Mouse (Mus musculus) kidney, embryonic 15.5 days (tissue): ENCODE measurements around the gene Aplnr. TPM values are rescaled to one million over a fixed set of nuclear protein-coding genes. Genes with fewer than 3 reads are reported as not detected.

Experiments
- ATAC-seq: fragments of 200-750 bp; cut with Nextera tagmentation; replicated peaks from 2 replicates; pipeline ENCODE4 v1.8.0; 2017; ENCODE audit warnings: moderate TSS enrichment; ENCODE audit not compliant: low FRiP score
- H3K27ac ChIP-seq: fragments of 300-500 bp; sonication (generic); 2 replicates; pipeline ENCODE4 v1.5.1; 2015; ENCODE audit warnings: mild to moderate bottlenecking, inconsistent platforms
- H3K27me3 ChIP-seq: fragments of 300-500 bp; sonication (generic); 2 replicates; pipeline ENCODE4 v1.6.1; 2015; ENCODE audit warnings: inconsistent platforms
- H3K36me3 ChIP-seq: fragments of 300-500 bp; sonication (generic); 2 replicates; pipeline ENCODE4 v1.6.1; 2015; ENCODE audit warnings: inconsistent platforms
- H3K4me1 ChIP-seq: fragments of 300-500 bp; sonication (generic); 2 replicates; pipeline ENCODE4 v1.6.1; 2015; ENCODE audit warnings: inconsistent platforms
- H3K4me2 ChIP-seq: fragments of 300-500 bp; sonication (generic); 2 replicates; pipeline ENCODE4 v1.6.1; 2015; ENCODE audit warnings: moderate library complexity, mild to moderate bottlenecking, inconsistent platforms
- H3K4me3 ChIP-seq: fragments of 300-500 bp; sonication (generic); replicated peaks from 2 replicates; pipeline ENCODE4 v1.5.1; 2015; ENCODE audit warnings: mild to moderate bottlenecking, inconsistent platforms
- H3K9ac ChIP-seq: fragments of 300-500 bp; sonication (generic); 2 replicates; pipeline ENCODE4 v1.6.1; 2015; ENCODE audit warnings: mild to moderate bottlenecking, inconsistent platforms
- H3K9me3 ChIP-seq: fragments of 300-500 bp; sonication (generic); replicated peaks from 2 replicates; pipeline ENCODE4 v1.6.1; 2016; ENCODE audit warnings: inconsistent platforms
- WGBS: fragments of 180-500 bp; shearing (Covaris S2); methylation state at CpG from one replicate; pipeline ENCODE4 v1.1.7; 2015; ENCODE audit warnings: mixed read lengths; 5-methylcytosine and 5-hydroxymethylcytosine counted together
- polyA plus RNA-seq: library from polyadenylated mRNA; unstranded; fragments of >200 nt; fragmentation: Nextera tagmentation; extraction: Ambion mirVana; gene quantifications from 2 replicates; pipeline ENCODE4 v1.2.1, GENCODE M21; 2015

Aplnr gene
- 94.6 and 104 TPM in 2 replicates for polyA plus RNA-seq

DNA sequence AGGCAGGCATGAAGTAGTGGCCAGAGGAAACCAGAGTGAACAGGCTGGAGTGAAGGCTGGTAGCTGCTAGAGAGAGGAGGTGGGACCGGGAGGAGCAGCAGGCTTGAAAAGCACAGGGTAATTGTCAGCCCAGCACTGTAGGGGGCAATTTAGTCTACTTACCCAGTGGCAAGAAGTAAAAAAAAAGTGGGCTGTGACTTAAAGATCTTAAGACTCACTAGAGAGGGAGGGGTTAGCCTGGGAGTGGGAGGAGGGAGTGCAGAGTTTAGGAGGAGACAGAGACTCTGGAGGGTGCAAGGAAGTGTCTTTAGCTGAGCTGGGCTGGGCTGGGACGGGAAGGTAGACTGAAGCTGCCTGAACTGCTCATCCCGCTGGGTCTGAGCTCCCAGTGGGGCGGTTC, at the start of gene Aplnr:
Gene Aplnr, plus strand, starts transcription at position 137 of the 400 bp plus-strand sequence.
- peak; percentile 69 for ATAC-seq
- H3K9ac ChIP-seq: peak within 1 kb of the TSS; percentile 30; the same call in 1 of the 2 replicates

GRCm38 (mm10) chr2:85088716-85089646, 47.0 kb upstream of the Aplnr start:
- Histone ChIP-seq H3K4me3 (no peak overlapping the region), H3K27me3 (no peaks in the 10 kb centered on the region), H3K4me2 (no peak overlapping the region), H3K9me3 (no peaks in the 10 kb centered on the region), H3K9ac (no peak overlapping the region), H3K36me3 (no peaks in the 10 kb centered on the region), H3K4me1 (0 out of 2 replicates have a peak, but pooled peaks cover 3% of the 10 kb centered on the region), H3K27ac (no peak overlapping the region)
- ATAC-seq: peak; percentile 77; the same call in 1 of the 2 replicates
- WGBS: 54% methylated on average over 11 of the region's 11 CpGs

More for the DNA sequence above, at the start of gene Aplnr:
- no peak within 1 kb of the TSS for H3K4me2 ChIP-seq
- H3K9me3 ChIP-seq: no peaks in the 10 kb centered on the region
- H3K4me3 ChIP-seq: peak within 1 kb of the TSS; percentile 36
- 16% methylated on average over 4 of the region's 4 CpGs for WGBS
- 0 out of 2 replicates have a peak, but pooled peaks cover 9% of the 10 kb centered on the region for H3K27me3 ChIP-seq
- no peaks in the 10 kb centered on the region for H3K36me3 ChIP-seq
- H3K4me1 ChIP-seq: no peaks in the 10 kb centered on the region
- peak within 1 kb of the TSS; percentile 62 for H3K27ac ChIP-seq

DNA sequence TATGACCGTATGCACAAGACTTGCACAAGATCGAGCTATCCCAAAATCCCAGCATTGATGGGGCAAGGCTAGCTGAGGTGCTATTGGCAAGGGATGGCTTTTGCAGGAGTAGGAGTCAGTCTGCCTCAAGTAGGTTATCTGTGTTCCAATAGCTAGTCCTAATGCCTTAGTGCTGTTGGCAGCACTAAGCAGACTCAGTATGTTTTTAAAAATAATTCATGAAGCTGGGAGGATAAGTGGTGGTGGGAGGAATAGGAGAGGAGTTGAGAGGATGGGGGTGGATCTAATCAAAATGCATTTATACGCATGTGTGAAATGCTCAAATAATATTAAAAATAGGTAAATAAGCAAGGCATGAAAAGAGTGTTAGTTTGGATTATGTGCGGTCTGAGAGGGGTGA, 44.7 kb upstream of the Aplnr start:
- no peak overlapping the region for H3K4me3 ChIP-seq
- WGBS: 88% methylated on average over 4 of the region's 4 CpGs
- H3K27me3 ChIP-seq: no peaks in the 10 kb centered on the region
- H3K4me2 ChIP-seq: no peak overlapping the region
- ATAC-seq: no peak
- 0 out of 2 replicates have a peak, but pooled peaks cover 3% of the 10 kb centered on the region for H3K4me1 ChIP-seq
- no peaks in the 10 kb centered on the region for H3K36me3 ChIP-seq
- H3K9ac ChIP-seq: no peak overlapping the region
- no peaks in the 10 kb centered on the region for H3K9me3 ChIP-seq
- no peak overlapping the region for H3K27ac ChIP-seq

DNA sequence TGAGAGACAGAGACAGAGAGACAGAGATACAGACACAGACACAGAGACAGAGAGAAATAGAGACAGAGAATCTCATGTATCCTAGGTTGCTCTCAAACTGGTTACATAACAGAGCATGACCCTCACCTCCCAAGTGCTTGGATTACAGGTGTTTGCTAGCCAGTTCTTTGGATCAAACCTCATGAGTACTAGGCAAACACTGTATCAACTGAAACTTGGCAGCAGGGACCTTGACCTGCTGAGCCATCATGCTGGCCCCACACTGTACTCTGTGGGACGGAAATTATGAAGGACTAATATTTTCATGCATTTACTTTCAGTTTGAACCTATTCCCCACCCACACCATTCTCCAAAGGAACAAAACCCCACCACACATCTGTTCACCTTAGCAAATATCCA, 42.6 kb upstream of the Aplnr start:
- H3K27ac ChIP-seq: no peak overlapping the region
- H3K9ac ChIP-seq: no peak overlapping the region
- H3K4me3 ChIP-seq: no peak overlapping the region
- no peak overlapping the region for H3K4me2 ChIP-seq
- 0 out of 2 replicates have a peak, but pooled peaks cover 3% of the 10 kb centered on the region for H3K4me1 ChIP-seq
- H3K9me3 ChIP-seq: no peaks in the 10 kb centered on the region
- H3K36me3 ChIP-seq: no peaks in the 10 kb centered on the region
- no peak for ATAC-seq
- WGBS: 84% methylated on average over 1 of the region's 1 CpGs
- H3K27me3 ChIP-seq: no peaks in the 10 kb centered on the region

DNA sequence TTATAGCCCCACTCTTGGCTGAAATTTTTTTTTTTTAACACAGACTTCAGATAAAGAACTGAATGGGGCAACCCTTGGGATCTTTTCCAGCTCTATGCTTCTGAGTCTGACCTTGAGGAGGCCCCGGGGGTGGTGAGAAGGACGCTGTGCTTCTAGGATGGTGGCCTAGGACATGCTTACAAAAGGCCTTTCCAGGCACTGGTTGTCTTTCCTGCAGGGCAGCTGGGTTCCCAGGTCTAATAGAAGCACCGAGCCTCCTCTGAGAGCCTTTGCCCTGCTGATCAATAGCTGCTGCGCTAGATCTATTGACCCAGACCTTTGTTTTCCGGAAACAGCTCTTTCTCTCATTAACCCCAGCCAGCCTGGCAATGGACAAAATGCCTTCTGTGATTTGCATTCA, 40.1 kb upstream of the Aplnr start:
- WGBS: 60% methylated on average over 5 of the region's 5 CpGs
- Histone ChIP-seq H3K9me3 (no peaks in the 10 kb centered on the region), H3K36me3 (no peaks in the 10 kb centered on the region), H3K27ac (no peak overlapping the region), H3K27me3 (no peaks in the 10 kb centered on the region), H3K4me3 (no peak overlapping the region), H3K9ac (no peak overlapping the region), H3K4me2 (no peak overlapping the region), H3K4me1 (no peaks in the 10 kb centered on the region)
- ATAC-seq: no peak

DNA sequence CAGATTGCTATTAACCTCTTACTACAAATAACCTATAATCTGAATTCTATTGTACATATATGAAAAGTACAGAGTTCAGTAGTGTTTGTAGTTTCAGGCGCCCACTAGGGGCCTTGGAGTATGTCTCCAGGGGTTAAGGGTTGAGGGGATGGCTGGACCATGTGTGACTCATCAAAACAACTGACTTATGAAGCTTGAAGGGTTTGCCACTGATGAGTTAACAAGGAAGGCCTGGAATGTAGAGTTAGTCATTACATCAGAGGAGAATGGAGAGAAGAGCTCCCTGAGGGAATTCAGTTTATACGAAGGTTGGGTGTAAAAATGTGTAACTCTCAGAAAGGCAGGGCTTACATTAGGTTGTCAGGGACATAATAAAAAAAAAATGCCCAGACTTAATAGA, 38.0 kb upstream of the Aplnr start:
- Histone ChIP-seq H3K9ac (no peak overlapping the region), H3K4me1 (no peaks in the 10 kb centered on the region), H3K27me3 (no peaks in the 10 kb centered on the region), H3K4me3 (no peak overlapping the region), H3K4me2 (no peak overlapping the region), H3K9me3 (no peaks in the 10 kb centered on the region), H3K27ac (no peak overlapping the region), H3K36me3 (no peaks in the 10 kb centered on the region)
- 73% methylated on average over 2 of the region's 2 CpGs for WGBS
- ATAC-seq: no peak

- 52% methylated on average over 7 of the region's 7 CpGs for WGBS
- no peaks in the 10 kb centered on the region for H3K27me3 ChIP-seq
- no peaks in the 10 kb centered on the region for H3K36me3 ChIP-seq
- 0 out of 2 replicates have a peak, but pooled peaks have one; percentile 27 for ATAC-seq
- H3K9ac ChIP-seq: no peak overlapping the region
- H3K4me1 ChIP-seq: no peaks in the 10 kb centered on the region
- H3K4me2 ChIP-seq: no peak overlapping the region
- peak overlapping the region; percentile 32; the same call in 1 of the 2 replicates for H3K27ac ChIP-seq
- no peak overlapping the region for H3K4me3 ChIP-seq
- H3K9me3 ChIP-seq: no peaks in the 10 kb centered on the region
Observed at GRCm38 (mm10) chr2:85098824-85099511, 37.1 kb upstream of the Aplnr start.

GRCm38 (mm10) chr2:85103201-85103600, 32.8 kb upstream of the Aplnr start:
- ATAC-seq: no peak
- Histone ChIP-seq H3K9ac (no peak overlapping the region), H3K27me3 (no peaks in the 10 kb centered on the region), H3K4me3 (no peak overlapping the region), H3K4me2 (no peak overlapping the region), H3K36me3 (no peaks in the 10 kb centered on the region), H3K9me3 (no peaks in the 10 kb centered on the region), H3K4me1 (peaks cover 10% of the 10 kb centered on the region), H3K27ac (no peak overlapping the region)
- 68% methylated on average over 8 of the region's 8 CpGs for WGBS

DNA sequence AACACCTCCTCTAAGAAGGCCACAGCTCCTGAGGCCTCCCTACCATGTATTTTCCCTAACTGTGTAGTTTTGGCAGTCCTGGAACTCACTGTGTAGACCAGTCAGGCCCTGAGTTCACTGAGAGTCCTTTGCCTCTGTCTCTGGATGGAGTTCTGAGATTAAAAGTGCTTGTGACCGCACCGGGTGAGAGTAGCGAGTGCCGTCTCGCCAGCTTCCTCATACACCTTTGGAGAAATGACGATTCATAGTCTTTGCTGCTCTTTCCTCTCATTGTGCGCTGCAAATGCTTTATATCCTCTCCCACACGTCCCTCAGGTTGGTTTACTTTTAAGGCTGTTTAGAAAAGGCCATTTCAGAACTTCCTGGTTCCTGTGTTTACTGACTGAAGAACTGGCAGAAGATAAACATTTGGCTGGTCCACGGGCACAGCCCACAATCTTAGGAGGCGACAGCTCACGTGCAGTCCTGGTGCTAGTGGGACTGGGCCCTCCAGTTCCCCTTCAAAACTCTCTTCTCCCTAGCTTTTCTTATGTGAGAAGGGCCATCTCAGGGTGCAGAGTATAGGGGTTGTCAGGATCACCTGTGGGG, 30.5 kb upstream of the Aplnr start:
- peaks cover 10% of the 10 kb centered on the region for H3K4me1 ChIP-seq
- no peak overlapping the region for H3K9ac ChIP-seq
- H3K27me3 ChIP-seq: no peaks in the 10 kb centered on the region
- 53% methylated on average over 11 of the region's 11 CpGs for WGBS
- no peak overlapping the region for H3K4me2 ChIP-seq
- no peaks in the 10 kb centered on the region for H3K36me3 ChIP-seq
- ATAC-seq: peak; percentile 31
- H3K4me3 ChIP-seq: no peak overlapping the region
- H3K9me3 ChIP-seq: no peaks in the 10 kb centered on the region
- H3K27ac ChIP-seq: peak overlapping the region; percentile 11; the same call in 1 of the 2 replicates

GRCm38 (mm10) chr2:85106068-85106790, 29.8 kb upstream of the Aplnr start:
- peaks cover 10% of the 10 kb centered on the region for H3K4me1 ChIP-seq
- H3K4me3 ChIP-seq: no peak overlapping the region
- H3K9ac ChIP-seq: no peak overlapping the region
- WGBS: 52% methylated on average over 7 of the region's 7 CpGs
- ATAC-seq: peak; percentile 70
- no peaks in the 10 kb centered on the region for H3K27me3 ChIP-seq
- H3K9me3 ChIP-seq: no peaks in the 10 kb centered on the region
- H3K27ac ChIP-seq: peak overlapping the region; percentile 15; the same call in 1 of the 2 replicates
- H3K36me3 ChIP-seq: no peaks in the 10 kb centered on the region
- no peak overlapping the region for H3K4me2 ChIP-seq

GRCm38 (mm10) chr2:85106941-85107340, 29.1 kb upstream of the Aplnr start:
- no peak overlapping the region for H3K4me3 ChIP-seq
- ATAC-seq: no peak
- H3K36me3 ChIP-seq: no peaks in the 10 kb centered on the region
- H3K27me3 ChIP-seq: no peaks in the 10 kb centered on the region
- no peaks in the 10 kb centered on the region for H3K9me3 ChIP-seq
- 54% methylated on average over 4 of the region's 4 CpGs for WGBS
- no peak overlapping the region for H3K9ac ChIP-seq
- H3K4me2 ChIP-seq: no peak overlapping the region
- H3K4me1 ChIP-seq: peaks cover 10% of the 10 kb centered on the region
- H3K27ac ChIP-seq: 0 out of 2 replicates have a peak overlapping the region, but pooled peaks have one; percentile 15
